Mouse (Mus musculus) adipocyte (in vitro differentiated cells): ENCODE data around the gene Cgref1.

Experiments
- DNase-seq: peaks from one replicate; pipeline ENCODE4 v3.0.0-alpha.2; 2016; ENCODE audit warnings: low spot score

Cgref1 gene

GRCm38 (mm10) chr5:30950451-30950850 lies 5.1 kb upstream of the Cgref1 start:
- peak; percentile 74 for DNase-seq

- DNase-seq: peak; percentile 94
Observed at GRCm38 (mm10) chr5:30949654-30950326, 4.4 kb upstream of the Cgref1 start.

GRCm38 (mm10) chr5:30948620-30949019 lies 3.2 kb upstream of the Cgref1 start:
- DNase-seq: peak; percentile 74

- no peak for DNase-seq
Observed at GRCm38 (mm10) chr5:30944344-30944743, 1.0 kb downstream of the Cgref1 start.

GRCm38 (mm10) chr5:30943004-30943403 lies 2.4 kb downstream of the Cgref1 start:
- no peak for DNase-seq

GRCm38 (mm10) chr5:30934725-30935461 lies 10.5 kb downstream of the Cgref1 start:
- DNase-seq: no peak

- no peak for DNase-seq
Observed at GRCm38 (mm10) chr5:30933705-30934104, 11.7 kb downstream of the Cgref1 start.

GRCm38 (mm10) chr5:30931378-30931777 lies 14.0 kb downstream of the Cgref1 start:
- no peak for DNase-seq

- DNase-seq: no peak
Observed at GRCm38 (mm10) chr5:30930846-30931245, 14.5 kb downstream of the Cgref1 start.

- peak; percentile 90 for DNase-seq
Observed at GRCm38 (mm10) chr5:30930121-30930520, 15.3 kb downstream of the Cgref1 start.

- DNase-seq: peak; percentile 37
Observed at GRCm38 (mm10) chr5:30927945-30928529, 17.4 kb downstream of the Cgref1 start.

GRCm38 (mm10) chr5:30926073-30926472 lies 19.3 kb downstream of the Cgref1 start:
- DNase-seq: no peak

- no peak for DNase-seq
Observed at GRCm38 (mm10) chr5:30925217-30925616, 20.2 kb downstream of the Cgref1 start.

GRCm38 (mm10) chr5:30924614-30925013 lies 20.8 kb downstream of the Cgref1 start:
- no peak for DNase-seq

GRCm38 (mm10) chr5:30923119-30923518 lies 22.3 kb downstream of the Cgref1 start:
- no peak for DNase-seq

GRCm38 (mm10) chr5:30922581-30923041 lies 22.8 kb downstream of the Cgref1 start:
- no peak for DNase-seq

- DNase-seq: peak; percentile 93
Observed at GRCm38 (mm10) chr5:30921256-30922033, 23.9 kb downstream of the Cgref1 start, which contains the start of gene Khk. Gene Khk (plus strand): TSS chr5:30921431.

GRCm38 (mm10) chr5:30920621-30921020 lies 24.8 kb downstream of the Cgref1 start:
- no peak for DNase-seq

GRCm38 (mm10) chr5:30919831-30920614 lies 25.4 kb downstream of the Cgref1 start:
- no peak for DNase-seq

- no peak for DNase-seq
Observed at GRCm38 (mm10) chr5:30918691-30919090, 26.7 kb downstream of the Cgref1 start.
